Mouse (Mus musculus): Measurements from ENCODE around the gene Pigm. TPM values are rescaled to one million over a fixed set of nuclear protein-coding genes. Genes with fewer than 3 reads are reported as not detected.

The Pigm gene
- polyA plus RNA-seq, 1 experiment from 2014 or later, result 3.5 TPM

GRCm38 (mm10) chr1:172431836-172432586, 55.7 kb downstream of the Pigm start:
- Histone ChIP-seq H3K27me3 (ENCODE audit: control insufficient read depth, insufficient read depth, low read length) (no peaks in the 10 kb centered on the region), H3K4me3 (ENCODE audit: low read length) (no peak overlapping the region), H3K36me3 (ENCODE audit: control insufficient read depth, insufficient read depth) (no peaks in the 10 kb centered on the region), H3K4me2 (ENCODE audit: low read depth, low read length) (no peak overlapping the region), H3K4me1 (ENCODE audit: control insufficient read depth, insufficient read depth, low read length) (peaks cover 24% of the 10 kb centered on the region), H3K27ac (ENCODE audit: low read length) (peak overlapping the region; percentile 50; the same call in 1 of the 2 replicates), H3K9ac (ENCODE audit: low read length) (no peak overlapping the region), H3K9me3 (replicated peaks; ENCODE audit: control insufficient read depth, low read length) (no peaks in the 10 kb centered on the region)
- peak; percentile 66 for ATAC-seq (replicated peaks; ENCODE audit: extremely low read depth, insufficient read depth, low FRiP score)
- 22% methylated on average over 4 of the region's 4 CpGs for WGBS

GRCm38 (mm10) chr1:172432587-172432955, 56.2 kb downstream of the Pigm start:
- 0 out of 2 replicates have a peak overlapping the region, but pooled peaks have one; percentile 4 for H3K27ac ChIP-seq (ENCODE audit: low read length)
- H3K36me3 ChIP-seq (ENCODE audit: control insufficient read depth, insufficient read depth), result no peaks in the 10 kb centered on the region
- no peak overlapping the region for H3K4me3 ChIP-seq (ENCODE audit: low read length)
- no peaks in the 10 kb centered on the region for H3K27me3 ChIP-seq (ENCODE audit: control insufficient read depth, insufficient read depth, low read length)
- H3K9me3 ChIP-seq (replicated peaks; ENCODE audit: control insufficient read depth, low read length), result no peaks in the 10 kb centered on the region
- WGBS, result 60% methylated on average over 3 of the region's 3 CpGs
- H3K4me1 ChIP-seq (ENCODE audit: control insufficient read depth, insufficient read depth, low read length), result peaks cover 24% of the 10 kb centered on the region
- ATAC-seq (replicated peaks; ENCODE audit: extremely low read depth, insufficient read depth, low FRiP score), result no peak
- no peak overlapping the region for H3K4me2 ChIP-seq (ENCODE audit: low read depth, low read length)
- H3K9ac ChIP-seq (ENCODE audit: low read length), result no peak overlapping the region

- Histone ChIP-seq H3K9ac (ENCODE audit: low read length) (no peak overlapping the region), H3K9me3 (replicated peaks; ENCODE audit: control insufficient read depth, low read length) (no peaks in the 10 kb centered on the region), H3K27me3 (ENCODE audit: control insufficient read depth, insufficient read depth, low read length) (no peaks in the 10 kb centered on the region), H3K36me3 (ENCODE audit: control insufficient read depth, insufficient read depth) (no peaks in the 10 kb centered on the region), H3K4me1 (ENCODE audit: control insufficient read depth, insufficient read depth, low read length) (peaks cover 24% of the 10 kb centered on the region), H3K4me3 (ENCODE audit: low read length) (no peak overlapping the region), H3K27ac (ENCODE audit: low read length) (0 out of 2 replicates have a peak overlapping the region, but pooled peaks have one; percentile 4), H3K4me2 (ENCODE audit: low read depth, low read length) (no peak overlapping the region)
- WGBS, result 48% methylated on average over 20 of the region's 20 CpGs
- peak; percentile 24; the same call in 1 of the 2 replicates for ATAC-seq (replicated peaks; ENCODE audit: extremely low read depth, insufficient read depth, low FRiP score)
Observed at GRCm38 (mm10) chr1:172433012-172433850, 56.9 kb downstream of the Pigm start.

Other genes with a start within 250 kb of the Pigm start
- gene Pex19, start 249.8 kb upstream of the Pigm start, polyA plus RNA-seq (2015; fragmentation: Nextera tagmentation; extraction: Ambion mirVana), result 130 and 135 TPM in 2 replicates
- gene Dcaf8, start 228.5 kb upstream of the Pigm start, polyA plus RNA-seq (2015; fragmentation: Nextera tagmentation; extraction: Ambion mirVana), result 117 and 129 TPM in 2 replicates
- 181 and 193 TPM in 2 replicates for gene Pea15a, start 169.7 kb upstream of the Pigm start, polyA plus RNA-seq (2015; fragmentation: Nextera tagmentation; extraction: Ambion mirVana)
- gene Casq1, start 156.7 kb upstream of the Pigm start, polyA plus RNA-seq (2015; fragmentation: Nextera tagmentation; extraction: Ambion mirVana), result 106 and 108 TPM in 2 replicates
- gene Atp1a4, start 118.1 kb upstream of the Pigm start, polyA plus RNA-seq (2015; fragmentation: Nextera tagmentation; extraction: Ambion mirVana), result 0.16 and 0.17 TPM in 2 replicates
- gene Igsf8, start 114.9 kb upstream of the Pigm start, polyA plus RNA-seq (2015; fragmentation: Nextera tagmentation; extraction: Ambion mirVana), result 25.3 and 30.6 TPM in 2 replicates
- 18.7 and 20.7 TPM in 2 replicates for gene Atp1a2, start 78.5 kb upstream of the Pigm start, polyA plus RNA-seq (2015; fragmentation: Nextera tagmentation; extraction: Ambion mirVana)
- gene Kcnj9, start 47.2 kb upstream of the Pigm start, polyA plus RNA-seq (2015; fragmentation: Nextera tagmentation; extraction: Ambion mirVana), result not detected in 2 replicates
- gene Kcnj10, start 35.3 kb upstream of the Pigm start, polyA plus RNA-seq (2015; fragmentation: Nextera tagmentation; extraction: Ambion mirVana), result 0.04 and 0.05 TPM in 2 replicates
- 0.77 and 0.95 TPM in 2 replicates for gene Slamf9, start 98.8 kb downstream of the Pigm start, polyA plus RNA-seq (2015; fragmentation: Nextera tagmentation; extraction: Ambion mirVana)
- 3.3 and 4.8 TPM in 2 replicates for gene Igsf9, start 105.2 kb downstream of the Pigm start, polyA plus RNA-seq (2015; fragmentation: Nextera tagmentation; extraction: Ambion mirVana)
- gene Tagln2, start 123.5 kb downstream of the Pigm start, polyA plus RNA-seq (2015; fragmentation: Nextera tagmentation; extraction: Ambion mirVana), result 323 and 328 TPM in 2 replicates
- gene Cfap45, start 144.3 kb downstream of the Pigm start, polyA plus RNA-seq (2015; fragmentation: Nextera tagmentation; extraction: Ambion mirVana), result 3.0 and 3.2 TPM in 2 replicates
- gene Vsig8, start 179.4 kb downstream of the Pigm start, polyA plus RNA-seq (2015; fragmentation: Nextera tagmentation; extraction: Ambion mirVana), result 0.32 and 0.55 TPM in 2 replicates
- 0.35 TPM in 2 replicates for gene Slamf8, start 214.0 kb downstream of the Pigm start, polyA plus RNA-seq (2015; fragmentation: Nextera tagmentation; extraction: Ambion mirVana)
- gene Fcrl6, start 226.0 kb downstream of the Pigm start, polyA plus RNA-seq (2015; fragmentation: Nextera tagmentation; extraction: Ambion mirVana), result not detected in 2 replicates

Data from heart, embryonic 16.5 days (tissue).